Mouse (Mus musculus) brain, adult 2 months (tissue): Measurements from ENCODE around the gene Olfr1499.
"Not testable (repeated sequence)": the region's sequence is repeated elsewhere in the genome, so short reads cannot be mapped to it uniquely, and the experiment has no call there.

Source experiments
- DNase-seq: peaks from one replicate; pipeline ENCODE4 v3.0.0; 2011; ENCODE audit warnings: low read depth, low spot score

Gene Olfr1499

DNA sequence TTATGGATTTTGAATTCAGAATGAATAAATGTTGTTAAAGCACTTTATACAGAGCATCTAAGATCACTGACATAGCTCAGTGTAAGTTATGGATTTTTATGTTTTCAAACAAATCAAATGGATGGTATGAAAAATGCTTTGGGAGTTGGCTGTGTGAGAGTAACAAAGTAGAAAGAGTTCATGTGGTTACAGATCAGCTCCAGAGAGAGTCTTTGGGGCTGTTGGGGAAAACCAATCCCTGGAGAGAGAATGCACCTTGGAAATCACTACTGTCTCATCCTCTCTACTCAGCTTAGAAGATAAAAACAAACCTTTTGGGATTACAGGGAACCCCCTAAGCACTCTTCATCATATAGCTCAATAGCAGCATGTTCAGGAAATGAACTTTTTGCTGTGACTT lies at the start of gene Olfr1499:
Gene Olfr1499 (minus strand): TSS at position 101 of the 400 bp plus-strand sequence.
- no peak for DNase-seq

DNA sequence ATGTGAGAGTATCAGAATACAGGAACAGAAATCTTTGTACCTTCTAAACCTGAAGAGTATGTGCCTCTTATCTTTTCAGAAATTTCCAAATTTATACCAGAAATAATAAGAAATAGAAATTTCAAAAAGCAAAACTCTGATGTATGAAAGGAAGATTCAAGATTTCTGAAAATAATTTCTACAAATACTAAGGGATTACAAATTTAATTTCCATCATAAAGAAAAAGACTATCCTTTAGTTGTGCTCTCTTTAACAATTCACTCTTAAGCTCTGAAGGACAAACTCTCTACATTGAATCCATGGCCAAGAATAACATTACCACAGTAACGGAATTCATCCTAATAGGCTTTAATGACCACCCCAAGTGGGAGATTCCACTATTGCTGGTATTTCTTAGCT lies 42.2 kb upstream of the Olfr1499 start, which contains the start of gene Olfr1502:
Gene Olfr1502 (plus strand): TSS at position 301 of the 400 bp plus-strand sequence.
- DNase-seq, result no peak

DNA sequence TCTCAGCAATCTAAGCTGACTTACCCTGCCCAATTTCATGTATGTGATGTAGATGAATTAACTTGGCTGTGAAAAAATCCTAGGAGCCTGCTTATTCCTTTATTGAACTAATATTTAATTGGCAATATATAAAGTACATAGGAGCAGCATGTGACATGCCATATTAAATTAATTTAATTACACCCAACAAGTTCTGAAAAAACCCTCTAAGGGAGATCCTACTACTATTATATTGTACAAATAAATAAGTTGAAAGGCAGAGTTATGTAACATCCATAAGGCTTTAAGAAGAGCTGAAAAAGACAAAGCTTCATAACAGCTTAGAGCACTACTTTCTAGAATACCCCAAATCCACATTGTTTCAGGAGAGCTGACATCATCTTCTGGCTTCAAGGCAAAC lies 31.3 kb upstream of the Olfr1499 start, which contains the start of gene Olfr1501:
Gene Olfr1501 (minus strand): TSS at position 101 of the 400 bp plus-strand sequence.
- DNase-seq, result not testable (repeated sequence)

DNA sequence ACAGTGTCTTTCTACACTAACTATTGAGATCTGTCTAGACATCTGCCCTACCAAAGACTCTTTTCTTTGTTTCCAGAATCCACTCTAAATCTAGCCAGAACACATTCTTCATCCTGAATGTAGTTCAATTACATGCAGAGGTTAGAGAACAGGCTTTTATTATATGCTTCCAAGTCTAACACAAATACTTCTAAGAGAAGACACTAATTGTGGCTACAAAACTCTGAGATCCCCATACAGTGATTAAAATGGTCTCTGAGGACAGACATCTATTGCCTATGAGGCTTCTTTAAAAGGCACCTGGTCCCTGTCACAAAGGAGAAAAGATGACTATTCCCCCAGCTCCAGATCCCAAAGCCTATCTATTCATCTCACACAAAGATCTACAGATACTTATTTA lies 11.1 kb upstream of the Olfr1499 start, which contains the start of gene Olfr1500:
Gene Olfr1500 (minus strand): TSS at position 101 of the 400 bp plus-strand sequence.
- DNase-seq, result no peak

DNA sequence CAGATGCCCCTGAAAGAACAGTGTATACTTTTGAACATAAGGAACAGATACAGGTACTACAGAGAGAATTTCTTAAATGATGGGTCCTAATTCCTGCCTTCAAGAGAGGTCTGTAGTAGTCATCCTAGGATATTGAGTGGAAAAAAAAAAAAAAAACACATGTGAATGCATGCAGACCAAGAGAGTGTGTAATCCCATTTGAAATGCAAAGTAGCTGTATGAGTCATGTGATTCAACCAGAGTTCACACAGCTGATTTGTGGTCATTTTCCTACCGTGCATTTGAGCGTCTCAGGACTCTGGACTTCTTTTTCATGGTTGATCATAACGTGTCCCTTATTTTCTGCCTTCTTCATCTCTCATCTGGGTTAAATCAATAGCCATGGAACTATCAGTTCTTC lies 9.2 kb upstream of the Olfr1499 start:
- no peak for DNase-seq

DNA sequence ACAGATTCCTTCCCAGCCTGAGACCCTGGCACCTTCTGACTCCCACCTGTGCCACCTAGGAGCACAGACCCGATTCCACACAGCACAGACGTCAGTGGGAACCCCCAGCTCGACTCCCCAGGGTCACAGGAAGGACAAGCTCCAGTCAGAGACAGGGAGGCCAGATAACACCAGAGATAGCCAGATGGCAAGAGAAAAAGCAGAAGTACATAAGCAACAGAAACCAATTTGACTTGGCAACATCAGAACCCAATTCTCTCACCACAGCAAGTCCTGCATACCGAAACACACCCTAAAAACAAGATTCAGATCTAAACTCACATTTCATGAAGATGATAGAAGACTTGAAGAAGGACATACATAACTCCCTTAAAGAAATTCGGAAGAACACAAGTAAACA lies 1.6 kb upstream of the Olfr1499 start:
- no peak for DNase-seq

DNA sequence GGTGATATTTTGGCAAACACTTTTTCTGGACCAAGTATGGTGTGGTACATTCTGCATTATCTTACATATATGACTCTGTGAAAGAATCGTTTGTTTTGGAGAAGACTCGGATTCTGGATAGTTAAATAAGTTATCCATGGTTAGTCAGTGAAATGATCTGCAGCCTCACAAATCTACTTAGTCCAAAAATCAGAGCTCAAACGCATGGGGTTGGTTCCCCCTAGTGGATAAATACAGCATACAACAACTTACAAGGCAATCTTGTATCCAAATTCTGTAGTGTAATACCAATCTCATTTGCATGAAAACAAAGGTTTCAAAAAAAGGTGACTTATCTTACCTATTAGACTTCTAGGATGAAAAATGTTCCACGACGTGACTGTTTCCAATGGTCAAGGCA lies 420 bp downstream of the Olfr1499 start:
- peak; percentile 73 for DNase-seq

DNA sequence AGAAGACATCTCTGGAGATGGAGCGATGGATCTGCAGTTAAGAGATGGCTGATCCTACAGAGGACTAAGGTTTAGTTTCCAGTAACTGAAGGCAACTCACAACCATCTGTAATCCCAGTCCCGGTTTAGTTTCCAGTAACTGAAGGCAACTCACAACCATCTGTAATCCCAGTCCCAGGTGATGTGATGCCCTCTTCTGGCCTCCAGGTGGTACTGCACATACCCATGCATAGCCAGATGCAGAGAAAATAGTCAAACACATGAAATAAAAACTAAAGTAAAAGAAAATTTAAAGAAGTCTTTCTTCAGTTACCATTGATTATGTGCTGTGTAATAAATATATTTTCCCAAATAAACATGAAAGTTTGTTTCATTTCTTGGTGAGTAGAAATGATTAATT lies 6.4 kb downstream of the Olfr1499 start:
- no peak for DNase-seq

DNA sequence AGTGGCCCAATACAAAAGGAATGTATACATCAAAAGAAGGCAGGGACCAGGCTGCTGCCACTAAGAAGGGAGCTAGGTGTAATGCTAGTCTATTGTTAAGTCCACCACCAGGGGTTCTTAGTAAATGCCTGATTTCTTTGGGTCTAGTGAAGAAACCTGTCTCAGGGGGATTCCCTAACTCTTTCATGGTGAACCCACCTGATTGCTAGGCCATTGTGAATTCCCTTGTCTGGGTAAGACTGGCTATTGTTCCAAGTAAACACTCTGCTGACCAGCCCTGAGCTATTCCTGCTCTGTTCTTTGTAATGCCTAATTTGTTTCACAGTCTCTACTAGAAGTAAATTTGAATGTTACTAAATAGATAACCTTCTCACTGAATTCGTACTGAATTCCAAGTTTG lies 13.8 kb downstream of the Olfr1499 start:
- DNase-seq, result not testable (repeated sequence)

DNA sequence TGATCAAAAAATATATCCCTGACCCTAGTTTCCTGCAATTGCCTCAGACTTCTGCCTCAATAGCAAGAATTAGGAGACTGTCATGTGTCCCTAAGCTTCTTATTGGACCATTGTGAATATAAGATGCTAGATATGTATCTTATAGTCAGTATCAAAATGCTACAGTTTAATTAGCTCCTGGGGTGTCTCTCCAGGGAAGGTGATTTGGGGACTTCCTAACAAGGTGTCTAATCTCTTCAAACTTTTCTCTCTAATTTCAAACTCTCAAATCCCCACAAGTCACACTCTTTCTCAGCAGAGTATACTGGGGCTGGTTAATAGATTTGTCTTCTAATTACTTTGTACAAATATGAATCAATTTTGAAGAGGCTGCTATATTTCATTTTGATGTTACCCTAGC lies 21.1 kb downstream of the Olfr1499 start, which contains the start of gene Olfr1497:
Gene Olfr1497 (minus strand): TSS at position 101 of the 400 bp plus-strand sequence.
- DNase-seq, result no peak

DNA sequence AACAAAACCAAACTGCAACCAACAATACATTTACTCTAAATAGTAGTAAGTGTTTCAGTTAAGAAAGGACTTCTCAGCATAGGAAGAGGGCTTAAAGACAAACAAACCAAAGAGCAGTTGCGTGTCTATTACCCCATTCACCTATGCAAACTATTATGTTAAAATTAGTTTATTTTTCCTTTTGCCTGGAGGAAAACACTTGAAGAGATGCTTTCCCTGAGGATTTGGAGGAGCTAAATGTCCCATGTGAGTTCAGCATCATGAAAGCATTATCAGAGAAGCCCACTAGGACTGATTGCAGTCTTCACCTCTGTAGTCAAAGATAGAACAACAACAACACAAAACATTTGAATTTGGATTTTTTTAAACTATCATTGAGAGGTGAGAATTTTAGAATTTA lies 41.7 kb downstream of the Olfr1499 start, which contains the start of gene Olfr1496:
Gene Olfr1496 (plus strand): TSS at position 301 of the 400 bp plus-strand sequence.
- no peak for DNase-seq

DNA sequence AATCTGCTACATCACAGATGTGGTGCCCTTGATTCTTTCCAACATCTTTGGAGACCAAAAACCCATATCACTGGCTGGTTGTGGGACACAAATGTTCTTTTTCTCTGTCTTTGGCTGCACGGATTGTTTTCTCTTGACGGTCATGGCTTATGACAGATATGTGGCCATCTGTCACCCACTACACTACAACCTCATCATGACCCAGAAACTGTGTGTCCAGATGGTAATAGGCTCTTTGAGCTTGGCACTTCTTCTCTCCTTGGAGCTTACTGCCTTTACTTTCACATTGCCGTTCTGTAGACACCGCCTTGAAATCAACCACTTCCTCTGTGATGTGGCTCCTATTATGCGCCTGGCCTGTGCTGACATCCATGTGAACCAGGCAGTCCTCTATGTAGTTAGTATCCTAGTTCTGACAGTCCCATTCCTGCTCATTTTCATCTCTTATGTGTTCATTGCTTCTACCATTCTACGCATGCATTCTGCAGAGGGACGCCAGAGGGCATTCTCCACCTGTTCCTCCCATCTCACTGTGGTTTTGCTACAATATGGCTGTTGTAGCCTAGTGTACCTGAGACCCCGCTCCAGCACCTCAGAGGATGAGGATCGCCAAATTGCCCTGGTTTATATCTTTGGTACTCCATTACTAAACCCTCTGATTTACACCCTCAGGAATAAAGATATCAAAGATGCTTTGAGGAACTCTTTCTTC lies 50.5 kb downstream of the Olfr1499 start:
- peak; percentile 80 for DNase-seq

DNA sequence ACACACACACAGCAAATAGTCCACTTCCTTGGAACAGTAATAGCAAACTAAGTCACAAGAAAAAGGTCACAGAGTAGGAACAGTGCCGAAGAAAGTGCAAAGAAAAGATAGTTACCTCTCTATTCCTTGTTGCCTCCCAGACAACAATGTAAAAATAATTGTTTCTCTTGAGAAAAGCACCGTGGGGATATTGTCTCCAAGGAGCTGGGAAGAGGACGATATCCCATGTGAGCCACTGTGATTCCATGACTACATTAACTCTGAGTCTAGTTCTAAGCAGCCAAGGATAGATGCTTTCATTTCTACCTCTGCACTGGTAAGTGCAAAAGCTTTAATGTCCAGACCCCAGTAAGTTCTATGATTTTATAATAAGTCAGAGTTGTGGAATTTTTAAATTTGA lies 54.9 kb downstream of the Olfr1499 start, which contains the start of gene Olfr1495:
Gene Olfr1495 (plus strand): TSS at position 301 of the 400 bp plus-strand sequence.
- no peak for DNase-seq
